Mouse (Mus musculus) liver, adult 2 months (tissue): Measurements from ENCODE around the gene Gm11568. TPM values are rescaled to one million over a fixed set of nuclear protein-coding genes. Genes with fewer than 3 reads are reported as not detected.
"Not testable (repeated sequence)": the region's sequence is repeated elsewhere in the genome, so short reads cannot be mapped to it uniquely, and the experiment has no call there.

ENCODE experiments used
- DNase-seq: peaks from one replicate; pipeline ENCODE4 v3.0.0-alpha.2; 2011; ENCODE audit warnings: low read depth, low spot score; ENCODE audit errors: extremely low read depth
- H3K27ac ChIP-seq: fragments of 200-500 bp; replicated peaks from 2 replicates; pipeline ENCODE4 v1.5.1; 2012; ENCODE audit warnings: low read depth, mild to moderate bottlenecking, control low read depth, inconsistent platforms, low read length; ENCODE audit not compliant: insufficient read depth
- H3K27me3 ChIP-seq: fragments of 200-500 bp; 2 replicates; pipeline ENCODE4 v1.6.1; 2012; ENCODE audit warnings: mild to moderate bottlenecking, moderate library complexity, low read length, inconsistent platforms; ENCODE audit not compliant: control insufficient read depth, insufficient read depth
- H3K36me3 ChIP-seq: fragments of 200-500 bp; 2 replicates; pipeline ENCODE4 v1.6.1; 2012; ENCODE audit warnings: low read length, inconsistent platforms; ENCODE audit not compliant: control insufficient read depth, insufficient read depth
- H3K4me1 ChIP-seq: fragments of 200-500 bp; 2 replicates; pipeline ENCODE4 v1.6.1; 2011; ENCODE audit warnings: low read length; ENCODE audit not compliant: control insufficient read depth, insufficient read depth
- H3K4me3 ChIP-seq: fragments of 200-500 bp; 2 replicates; pipeline ENCODE4 v1.5.1; 2011; ENCODE audit warnings: low read depth, mild to moderate bottlenecking, control low read depth, low read length, moderate library complexity; ENCODE audit not compliant: insufficient read depth
- H3K79me2 ChIP-seq: fragments of 200-500 bp; 2 replicates; pipeline ENCODE4 v1.6.1; 2012; ENCODE audit warnings: inconsistent platforms, mild to moderate bottlenecking, low read length, moderate library complexity; ENCODE audit not compliant: control insufficient read depth, insufficient read depth
- H3K9ac ChIP-seq: fragments of 200-500 bp; 2 replicates; pipeline ENCODE4 v1.6.1; 2012; ENCODE audit warnings: low read depth, mild to moderate bottlenecking, control low read depth, inconsistent platforms, low read length
- CTCF ChIP-seq: fragments of 200-500 bp; IDR thresholded peaks from 2 replicates; pipeline ENCODE4 v1.5.1; 2011; ENCODE audit warnings: low read depth, low read length, control low read depth
- POLR2A ChIP-seq: fragments of 200-500 bp; IDR thresholded peaks from 2 replicates; pipeline ENCODE4 v1.6.1; 2011; ENCODE audit warnings: low read length, control low read depth; ENCODE audit not compliant: insufficient read depth; ENCODE audit errors: extremely low read depth
- WGBS: fragments of 180-500 bp; shearing (Covaris S2); methylation state at CpG from one replicate; pipeline ENCODE4 v1.1.7; 2018; 5-methylcytosine and 5-hydroxymethylcytosine counted together
- polyA plus RNA-seq: library from polyadenylated mRNA; depleted of rRNA; stranded (reverse); fragments of >200 nt; gene quantifications from 2 replicates; pipeline ENCODE4 v1.2.3, GENCODE M21; 2012; rRNA removed
- total RNA-seq: library from RNA; depleted of rRNA; stranded (reverse); fragments of >200 nt; gene quantifications from 2 replicates; pipeline ENCODE4 v1.2.3, GENCODE M21; 2014; rRNA removed

The Gm11568 gene
- total RNA-seq (not detected in 2 replicates), polyA plus RNA-seq (not detected in 2 replicates)

DNA sequence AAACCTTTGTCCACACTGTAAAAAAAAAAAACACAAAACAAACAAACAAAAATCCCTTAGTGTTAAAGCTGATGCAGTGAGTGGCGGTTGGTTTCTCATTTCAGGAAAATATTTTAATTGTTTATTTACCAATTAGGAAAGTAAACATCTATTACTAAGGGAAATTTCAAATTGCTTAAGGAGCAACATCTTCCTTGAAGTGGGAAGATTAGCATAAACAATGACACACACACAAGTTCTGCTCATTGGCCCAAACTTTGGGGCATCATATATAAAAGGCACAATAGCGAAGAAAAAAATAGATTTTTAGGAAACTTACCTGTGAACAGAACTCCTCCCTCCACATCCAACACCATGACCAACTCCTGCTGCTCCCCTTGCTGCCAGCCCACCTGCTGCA lies at the start of gene Gm11568:
Gm11568 (plus strand) TSS at position 301 of the 400 bp plus-strand sequence.
- Histone ChIP-seq H3K27me3 (0 out of 2 replicates have a peak, but pooled peaks cover 2% of the 10 kb centered on the region), H3K27ac (no peak within 1 kb of the TSS), H3K36me3 (no peaks in the 10 kb centered on the region), H3K4me1 (no peaks in the 10 kb centered on the region), H3K4me3 (no peak within 1 kb of the TSS), H3K9ac (no peak within 1 kb of the TSS), H3K79me2 (no peaks in the 10 kb centered on the region)
- 91% methylated on average over 2 of the region's 2 CpGs for WGBS
- no peak for DNase-seq
- no peak for TF ChIP-seq POLR2A
- no peak for TF ChIP-seq CTCF

DNA sequence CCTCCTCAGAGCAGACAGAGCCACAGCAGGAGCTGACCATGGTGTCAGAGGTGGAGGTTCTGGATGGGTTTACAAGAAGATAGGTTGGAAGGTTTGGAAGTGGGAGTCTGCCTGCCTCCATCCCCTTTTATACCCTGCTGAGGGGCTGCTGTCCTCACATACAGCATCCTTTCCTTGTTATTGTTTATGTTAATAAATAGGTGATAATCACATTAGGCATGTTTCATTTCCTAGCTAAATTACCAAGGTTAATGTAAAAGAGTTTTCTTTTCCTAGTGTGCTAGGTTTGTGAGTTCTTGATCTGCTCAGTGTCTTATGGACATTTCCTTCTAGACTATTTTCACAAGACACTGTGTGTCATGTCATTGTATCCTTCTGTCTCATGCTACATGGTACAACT lies 47.9 kb upstream of the Gm11568 start, which contains the start of gene Krtap4-13:
Krtap4-13 (minus strand) TSS at position 101 of the 400 bp plus-strand sequence.
- H3K4me3 ChIP-seq, H3K27ac ChIP-seq, DNase-seq, H3K27me3 ChIP-seq, H3K4me1 ChIP-seq, H3K9ac ChIP-seq, H3K36me3 ChIP-seq, H3K79me2 ChIP-seq: not testable (repeated sequence)

GRCm38 (mm10) chr11:99815566-99815965 lies 42.2 kb upstream of the Gm11568 start, which contains the start of gene Gm11564:
Gene Gm11564, minus strand, starts transcription at chr11:99815666.
- not testable (repeated sequence) for H3K36me3 ChIP-seq, H3K79me2 ChIP-seq, H3K27ac ChIP-seq, H3K4me1 ChIP-seq, H3K4me3 ChIP-seq, H3K27me3 ChIP-seq, DNase-seq, H3K9ac ChIP-seq
- WGBS, result 83% methylated on average over 2 of the region's 2 CpGs

DNA sequence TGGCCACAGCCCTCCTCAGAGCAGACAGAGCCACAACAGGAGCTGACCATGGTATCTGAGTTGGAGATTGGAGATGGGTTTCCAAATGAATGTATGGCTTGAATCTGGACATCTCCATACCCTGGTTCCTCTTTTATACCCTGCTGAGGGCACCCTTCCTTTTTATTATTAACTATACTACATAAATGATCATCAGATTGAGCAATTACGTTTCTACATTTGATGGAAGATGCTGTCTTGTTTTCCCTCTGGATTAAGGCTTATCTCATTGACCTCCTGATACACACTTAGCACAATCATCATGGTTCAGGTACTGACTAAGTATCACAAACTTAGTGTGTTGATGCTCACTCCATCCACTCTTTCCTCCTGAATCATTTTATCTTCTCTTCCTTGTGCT lies 19.8 kb upstream of the Gm11568 start, which contains the start of gene 2300003K06Rik:
2300003K06Rik (minus strand) TSS at position 101 of the 400 bp plus-strand sequence.
- DNase-seq, result no peak
- H3K36me3 ChIP-seq, result no peaks in the 10 kb centered on the region
- H3K79me2 ChIP-seq, result no peaks in the 10 kb centered on the region
- no peaks in the 10 kb centered on the region for H3K4me1 ChIP-seq
- H3K27ac ChIP-seq, result no peak within 1 kb of the TSS
- H3K27me3 ChIP-seq, result no peaks in the 10 kb centered on the region
- no peak within 1 kb of the TSS for H3K9ac ChIP-seq
- no peak for TF ChIP-seq CTCF
- no peak for TF ChIP-seq POLR2A
- H3K4me3 ChIP-seq, result no peak within 1 kb of the TSS
- WGBS, result 74% methylated on average over 1 of the region's 1 CpGs

DNA sequence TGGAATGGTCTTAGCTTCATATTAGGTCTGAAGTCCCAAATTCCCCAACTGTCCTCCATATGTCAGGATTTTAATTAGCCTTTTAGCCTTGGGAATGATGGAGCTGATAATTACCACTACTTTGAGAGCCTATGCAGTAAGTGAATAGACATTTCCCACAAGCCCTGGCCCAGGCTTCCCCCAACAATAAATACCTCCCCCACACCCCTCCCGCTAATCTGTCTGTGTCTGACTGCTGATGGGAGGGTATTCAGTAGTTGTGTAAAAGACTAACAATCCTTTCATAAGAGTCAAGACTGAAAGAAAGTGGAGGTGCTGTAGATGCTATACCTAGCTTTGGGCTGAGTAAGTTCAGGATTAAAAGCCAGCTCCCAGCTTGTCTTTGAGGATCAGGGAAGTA lies 15.5 kb upstream of the Gm11568 start:
- no peaks in the 10 kb centered on the region for H3K36me3 ChIP-seq
- TF ChIP-seq CTCF (no peak), POLR2A (no peak)
- no peaks in the 10 kb centered on the region for H3K79me2 ChIP-seq
- no peak overlapping the region for H3K9ac ChIP-seq
- H3K27ac ChIP-seq, result no peak overlapping the region
- 91% methylated on average over 1 of the region's 1 CpGs for WGBS
- DNase-seq, result no peak
- no peaks in the 10 kb centered on the region for H3K27me3 ChIP-seq
- no peak overlapping the region for H3K4me3 ChIP-seq
- H3K4me1 ChIP-seq, result no peaks in the 10 kb centered on the region

GRCm38 (mm10) chr11:99846746-99847145 lies 11.0 kb upstream of the Gm11568 start:
- Histone ChIP-seq H3K79me2 (no peaks in the 10 kb centered on the region), H3K27me3 (no peaks in the 10 kb centered on the region), H3K4me3 (no peak overlapping the region), H3K27ac (no peak overlapping the region), H3K9ac (no peak overlapping the region), H3K36me3 (no peaks in the 10 kb centered on the region), H3K4me1 (no peaks in the 10 kb centered on the region)
- no peak for TF ChIP-seq CTCF
- no peak for TF ChIP-seq POLR2A
- 86% methylated on average over 2 of the region's 2 CpGs for WGBS
- no peak for DNase-seq
